Comparison of ENCODE assay signal across 7 mouse cellular contexts in the genomic region with DNA sequence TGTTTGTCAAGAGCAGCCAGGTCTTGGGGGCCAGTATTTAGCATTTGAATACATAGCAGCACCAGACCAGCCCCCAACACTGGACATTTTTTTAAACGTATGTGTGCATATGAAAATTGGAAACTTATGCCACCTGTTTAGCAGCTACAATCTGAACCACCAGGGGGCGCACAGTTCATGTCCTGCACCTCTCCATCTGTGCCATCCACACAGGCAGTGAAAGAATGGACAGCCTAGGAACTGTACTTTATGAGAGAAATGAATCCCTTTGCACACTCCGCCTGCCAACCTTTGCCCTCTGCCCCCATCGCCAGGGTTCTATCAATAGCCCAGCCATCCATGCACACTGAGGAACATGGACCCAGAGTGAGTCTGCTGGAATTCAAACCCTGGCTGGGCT. TPM values are rescaled to one million over a fixed set of nuclear protein-coding genes. Genes with fewer than 3 reads are reported as not detected.
DNase-seq lines count a peak whose midpoint lies in the region; ATAC-seq lines count a peak whose summit lies in the region.

No protein-coding gene starts in this region.

- ATAC-seq in erythroid progenitor cell, adult 5-6 weeks (replicated peaks; ENCODE audit: low FRiP score, poor library complexity, severe bottlenecking): peak; percentile 75; the same call in 1 of the 2 replicates

- peak; percentile 83 for DNase-seq in 416B (ENCODE audit: low read depth)
- DNase-seq in CD4-positive, CD25-positive, alpha-beta regulatory T cell, adult 2 months (ENCODE audit: low read depth, low spot score): peak; percentile 72
- DNase-seq in brain, adult 2 months (ENCODE audit: low read depth, low spot score): peak; percentile 69
- peak; percentile 74 for DNase-seq in kidney, postnatal 10 days
- DNase-seq in lung, postnatal 4 days: peak; percentile 39 to 70
- DNase-seq in spleen, adult 12 weeks (ENCODE audit: low spot score): peak; percentile 42

RNA-seq across cellular contexts. Expression of a gene that starts 23.0 kb away (rescaled TPM):
- total RNA-seq in erythroid progenitor cell, adult 5-6 weeks (2015; ENCODE audit: low replicate concordance): 77.8 and 91.8 TPM in 2 replicates
- total RNA-seq in erythroid progenitor cell, adult 5-6 weeks (2017; ENCODE audit: low replicate concordance): 54.4 and 79.4 TPM in 2 replicates

RNA-seq across cellular contexts. Expression of a gene that starts 25.3 kb away (rescaled TPM):
- total RNA-seq in erythroid progenitor cell, adult 5-6 weeks (2015; ENCODE audit: low replicate concordance): not detected in 2 replicates
- total RNA-seq in erythroid progenitor cell, adult 5-6 weeks (2017; ENCODE audit: low replicate concordance): not detected in 2 replicates

RNA-seq across cellular contexts. Expression of a gene that starts 26.1 kb away (rescaled TPM):
- total RNA-seq in erythroid progenitor cell, adult 5-6 weeks (2015; ENCODE audit: low replicate concordance): 13.0 and 17.2 TPM in 2 replicates
- total RNA-seq in erythroid progenitor cell, adult 5-6 weeks (2017; ENCODE audit: low replicate concordance): 21.9 and 27.5 TPM in 2 replicates

RNA-seq across cellular contexts. Expression of a gene that starts 44.2 kb away (rescaled TPM):
- not detected in 2 replicates for total RNA-seq in erythroid progenitor cell, adult 5-6 weeks (2015; ENCODE audit: low replicate concordance)
- total RNA-seq in erythroid progenitor cell, adult 5-6 weeks (2017; ENCODE audit: low replicate concordance): not detected in 2 replicates

Comparison
In these comparisons a context has a peak if more than half of its experiments do, and no peak if none do; other contexts are left out.
1. Peak in every context shown above with its lines: DNase-seq and ATAC-seq.